Mouse (Mus musculus): ENCODE measurements around the gene H2-DMb1.

DNA sequence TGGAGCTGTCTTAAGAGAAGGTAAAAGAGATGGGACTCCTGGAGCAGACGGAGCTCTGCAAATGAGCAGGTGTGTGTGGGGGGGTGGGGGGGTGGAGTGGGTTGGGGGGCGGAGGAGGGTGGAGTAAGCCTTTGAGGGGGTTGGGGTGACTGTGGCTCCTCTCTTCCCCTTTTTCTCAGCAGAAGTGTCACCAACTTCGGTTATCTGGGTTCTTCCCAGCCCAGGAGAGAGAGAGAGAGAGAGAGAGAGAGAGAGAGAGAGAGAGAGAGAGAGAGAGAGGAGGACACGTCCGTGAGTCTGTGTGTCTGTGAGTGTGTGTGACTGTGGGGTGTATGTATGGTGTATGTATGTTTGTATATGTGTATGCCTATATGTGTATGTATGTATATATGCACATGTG, 9.4 kb upstream of the H2-DMb1 start:
- TF ChIP-seq CTCF (IDR thresholded peaks at IDR 0.05; ENCODE audit: extremely low read depth, insufficient read depth, insufficient read length, insufficient replicate concordance) (no peak), POLR2A (IDR thresholded peaks at IDR 0.05; ENCODE audit: low read depth, low read length) (no peak)
